Mouse (Mus musculus): ENCODE data around the gene Tsks. TPM values are rescaled to one million over a fixed set of nuclear protein-coding genes. Genes with fewer than 3 reads are reported as not detected.

Tsks gene
- total and polyA plus RNA-seq, 3 experiments: 0.08 TPM; not detected in 2

GRCm38 (mm10) chr7:44997231-44997939 is 54.4 kb downstream of the Tsks start, which contains the start of gene Irf3:
TSS of gene Irf3 (plus strand) at chr7:44997648.
- TF ChIP-seq HCFC1 (IDR thresholded peaks at IDR 0.05; ENCODE audit: low read depth, low read length) (peak; percentile 93), ZC3H11A (IDR thresholded peaks at IDR 0.05; ENCODE audit: low read depth, low read length) (no peak), ELF1 (IDR thresholded peaks at IDR 0.05; ENCODE audit: low read depth, low read length) (peak; percentile 90), POLR2AphosphoS2 (IDR thresholded peaks at IDR 0.05; ENCODE audit: low read length) (peak; percentile 86; the same call in 1 of the 2 replicates), CHD1 (IDR thresholded peaks at IDR 0.05; ENCODE audit: low read depth, low read length) (no peak; the same call in 1 of the 2 replicates), E2F4 (IDR thresholded peaks at IDR 0.05; ENCODE audit: borderline replicate concordance, low read depth, low read length) (no peak), CTCF (IDR thresholded peaks at IDR 0.05 in 2 of 3, conservative IDR thresholded peaks at IDR 0.05 in 1 of 3; ENCODE audit: control insufficient read depth in 1 of 3, insufficient read depth in 1 of 3, low read depth in 2 of 3, low read length in 3 of 3, poor library complexity in 1 of 3, severe bottlenecking in 1 of 3) (no peak), ZMIZ1 (IDR thresholded peaks at IDR 0.05; ENCODE audit: low read depth, low read length) (peak; percentile 80), MYB (IDR thresholded peaks at IDR 0.05; ENCODE audit: low read depth, low read length) (peak; percentile 93), MXI1 (IDR thresholded peaks at IDR 0.05; ENCODE audit: low read depth, low read length) (peak; percentile 87), MYC (IDR thresholded peaks at IDR 0.05; ENCODE audit: low read depth, low read length) (peak; percentile 75), POLR2A (IDR thresholded peaks at IDR 0.05; ENCODE audit: control insufficient read depth in 1 of 2, insufficient read depth in 1 of 2, low read depth in 1 of 2, low read length in 2 of 2, poor library complexity in 1 of 2) (peak; percentile 75 to 89; a peak in 3 of 4 replicates), NELFE (IDR thresholded peaks at IDR 0.05; ENCODE audit: low read depth, low read length) (peak; percentile 76), USF2 (IDR thresholded peaks at IDR 0.05; ENCODE audit: borderline replicate concordance in 1 of 2, insufficient read depth in 1 of 2, low read depth in 1 of 2, low read length in 2 of 2) (no peak), ETS1 (IDR thresholded peaks at IDR 0.05; ENCODE audit: low read depth, low read length) (peak; percentile 62), TBP (IDR thresholded peaks at IDR 0.05; ENCODE audit: low read depth, low read length) (peak; percentile 91), NRF1 (IDR thresholded peaks at IDR 0.05; ENCODE audit: insufficient read depth, low read depth, low read length, poor library complexity, severe bottlenecking) (peak; percentile 90), BHLHE40 (IDR thresholded peaks at IDR 0.05; ENCODE audit: borderline replicate concordance, low read depth, low read length) (peak; percentile 46; the same call in 1 of the 2 replicates), MAX (IDR thresholded peaks at IDR 0.05; ENCODE audit: low read length) (no peak), GABPA (IDR thresholded peaks at IDR 0.05; ENCODE audit: low read depth, low read length) (no peak), ZKSCAN1 (IDR thresholded peaks at IDR 0.05; ENCODE audit: low read depth, low read length) (no peak), EP300 (IDR thresholded peaks at IDR 0.05; ENCODE audit: low read depth in 1 of 2, low read length in 2 of 2) (peak in 1 of 2 experiments; percentile 5; a peak in 1 of 4 replicates), SIN3A (IDR thresholded peaks at IDR 0.05; ENCODE audit: low read length) (peak; percentile 87), KAT2A (conservative IDR thresholded peaks at IDR 0.05; ENCODE audit: low read depth, low read length) (peak; percentile 88), CHD2 (IDR thresholded peaks at IDR 0.05; ENCODE audit: low read length) (no peak), UBTF (IDR thresholded peaks at IDR 0.05; ENCODE audit: borderline replicate concordance, insufficient read depth, low read depth, low read length) (peak; percentile 92; the same call in 1 of the 2 replicates), TCF12 (IDR thresholded peaks at IDR 0.05; ENCODE audit: low read depth, low read length) (peak; percentile 45; the same call in 1 of the 2 replicates), RAD21 (IDR thresholded peaks at IDR 0.05; ENCODE audit: low read depth, low read length) (no peak)
- Histone ChIP-seq H3K27me3 (ENCODE audit: control insufficient read depth in 1 of 2, insufficient read depth in 2 of 2, low read length in 2 of 2) (no peaks in the 10 kb centered on the region), H3K4me1 (ENCODE audit: control insufficient read depth in 1 of 2, insufficient read depth in 2 of 2, low read length in 2 of 2) (no peaks in the 10 kb centered on the region), H3K27ac (ENCODE audit: control insufficient read depth, low read depth, low read length) (peak within 1 kb of the TSS; percentile 98), H3K9me3 (replicated peaks; ENCODE audit: insufficient read depth, low read length) (no peaks in the 10 kb centered on the region), H3K79me2 (ENCODE audit: control insufficient read depth, insufficient read depth, low read length, poor library complexity) (peaks cover 22% of the 10 kb centered on the region), H3K4me3 (ENCODE audit: control insufficient read depth in 1 of 2, insufficient read depth in 1 of 2, low read depth in 2 of 2, low read length in 2 of 2) (peak within 1 kb of the TSS; percentile 64 to 79), H3K9ac (ENCODE audit: control insufficient read depth, low read depth, low read length, poor library complexity, severe bottlenecking) (peak within 1 kb of the TSS; percentile 91), H3K36me3 (ENCODE audit: control insufficient read depth in 1 of 2, insufficient read depth in 2 of 2, low read length in 2 of 2) (peaks cover 0 to 9% of the 10 kb centered on the region in 2 experiments; a peak in 1 of 4 replicates)
- DNase-seq (ENCODE audit: low read depth, low spot score): peak; percentile 99
